Comparison of ENCODE assay signal across 27 mouse cellular contexts in the genomic region with DNA sequence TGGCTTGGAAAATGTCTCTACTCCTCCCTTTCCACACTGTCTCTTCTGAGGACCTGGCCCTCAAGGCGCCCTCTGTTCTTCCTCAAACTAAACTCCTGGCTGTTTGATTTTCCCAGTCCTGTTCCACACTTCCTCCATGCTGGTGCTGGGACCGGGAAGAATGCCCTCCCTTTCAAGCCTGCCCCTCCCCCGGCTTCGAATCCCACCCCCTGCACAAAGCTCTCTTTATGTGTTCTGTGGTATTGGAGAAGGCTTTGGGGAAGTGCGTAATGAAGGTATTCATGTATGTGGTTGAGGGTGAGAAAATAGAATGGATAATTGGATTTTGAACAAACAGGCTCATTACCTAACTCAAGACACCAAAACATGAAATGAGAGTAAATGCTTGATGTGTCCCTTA.
A peak's percentile ranks its signal among the peaks of the same experiment; 100 is the strongest.
DNase-seq lines count a peak whose midpoint lies in the region; ATAC-seq and TF ChIP-seq lines count a peak whose summit lies in the region.
"Had no signal": no experiment of that assay in that cellular context is flagged by ENCODE, and none has a peak within 500 bp of the region (broad histone marks: within the 10 kb centered on the region; RNA-seq: fewer than 3 reads in every experiment).

No protein-coding gene starts in this region.

- TF ChIP-seq CTCF in forebrain, postnatal 0 days (IDR thresholded peaks at IDR 0.05; ENCODE audit: low read depth), result no peak

- H3K4me2 ChIP-seq in forebrain, embryonic 11.5 days (ENCODE audit: low read depth, low read length, severe bottlenecking), result no peak overlapping the region
- H3K4me2 ChIP-seq in forebrain, postnatal 0 days (ENCODE audit: low read depth), result no peak overlapping the region
- H3K4me2 ChIP-seq in midbrain, embryonic 12.5 days (replicated peaks), result no peak overlapping the region
- H3K4me2 ChIP-seq in midbrain, embryonic 14.5 days (ENCODE audit: low read length), result no peak overlapping the region
- H3K4me2 ChIP-seq: embryonic facial prominence, embryonic 12.5 days; hindbrain, embryonic 15.5 days; limb, embryonic 15.5 days; liver, embryonic 13.5 days; neural tube, embryonic 13.5 days had no signal

- peak; percentile 81 for DNase-seq in forebrain, embryonic 11.5 days (ENCODE audit: low spot score)
- DNase-seq in forebrain, postnatal 0 days, result no peak
- DNase-seq in midbrain, embryonic 14.5 days, result no peak
- DNase-seq in embryonic facial prominence, embryonic 10.5 days (ENCODE audit: low spot score), result peak; percentile 33
- no peak for DNase-seq in heart, postnatal 4 days
- DNase-seq: adrenal gland, postnatal 14 days; cerebellum, adult 11-12 months; cerebellum, adult 9-11 months; gastrocnemius, postnatal 14 days; heart, postnatal 14 days; kidney, adult 2 months; kidney, postnatal 36 days; layer of hippocampus, postnatal 36 days; left cerebral cortex, postnatal 4 days; liver, embryonic 13.5 days; lung, adult 18-20 months; lung, postnatal 4 days; right cerebral cortex, postnatal 14 days had no signal

- peaks cover 26% of the 10 kb centered on the region; the same call in 1 of the 2 replicates for H3K27me3 ChIP-seq in forebrain, embryonic 11.5 days (ENCODE audit: control insufficient read depth, insufficient read depth, low read length)
- no peaks in the 10 kb centered on the region for H3K27me3 ChIP-seq in forebrain, postnatal 0 days (ENCODE audit: insufficient read depth, low read length)
- 0 out of 2 replicates have a peak, but pooled peaks cover 3% of the 10 kb centered on the region for H3K27me3 ChIP-seq in midbrain, embryonic 12.5 days
- no peaks in the 10 kb centered on the region for H3K27me3 ChIP-seq in midbrain, embryonic 14.5 days (ENCODE audit: control insufficient read depth, insufficient read depth, low read length)
- H3K27me3 ChIP-seq in embryonic facial prominence, embryonic 10.5 days (replicated peaks; ENCODE audit: low read depth, poor library complexity, severe bottlenecking), result no peaks in the 10 kb centered on the region
- H3K27me3 ChIP-seq: embryonic facial prominence, embryonic 12.5 days; hindbrain, embryonic 15.5 days; limb, embryonic 15.5 days; liver, embryonic 13.5 days; megakaryocyte, embryonic 14.5 days; neural tube, embryonic 13.5 days had no signal

- H3K9me3 ChIP-seq in forebrain, embryonic 11.5 days (ENCODE audit: control insufficient read depth, low read length), result peaks cover 8% of the 10 kb centered on the region
- H3K9me3 ChIP-seq in forebrain, postnatal 0 days (ENCODE audit: low read length), result 0 out of 2 replicates have a peak, but pooled peaks cover 3% of the 10 kb centered on the region
- peaks cover 6% of the 10 kb centered on the region; the same call in 1 of the 2 replicates for H3K9me3 ChIP-seq in midbrain, embryonic 12.5 days
- peaks cover 8% of the 10 kb centered on the region; the same call in 1 of the 2 replicates for H3K9me3 ChIP-seq in midbrain, embryonic 14.5 days (ENCODE audit: control insufficient read depth, low read length)
- 0 out of 2 replicates have a peak, but pooled peaks cover 4% of the 10 kb centered on the region for H3K9me3 ChIP-seq in embryonic facial prominence, embryonic 10.5 days
- H3K9me3 ChIP-seq: embryonic facial prominence, embryonic 12.5 days; hindbrain, embryonic 15.5 days; limb, embryonic 15.5 days had no signal

- WGBS in forebrain, embryonic 11.5 days, result 4% methylated on average over 5 of the region's 5 CpGs
- WGBS in forebrain, postnatal 0 days, result 6% methylated on average over 5 of the region's 5 CpGs
- WGBS in midbrain, embryonic 12.5 days, result 18% methylated on average over 5 of the region's 5 CpGs
- 19% methylated on average over 5 of the region's 5 CpGs for WGBS in midbrain, embryonic 14.5 days
- 25% methylated on average over 5 of the region's 5 CpGs for WGBS in embryonic facial prominence, embryonic 10.5 days

- no peaks in the 10 kb centered on the region for H3K36me3 ChIP-seq in forebrain, embryonic 11.5 days (ENCODE audit: control insufficient read depth, insufficient read depth, low read length)
- no peaks in the 10 kb centered on the region for H3K36me3 ChIP-seq in forebrain, postnatal 0 days (ENCODE audit: insufficient read depth)
- H3K36me3 ChIP-seq in midbrain, embryonic 12.5 days, result no peaks in the 10 kb centered on the region
- H3K36me3 ChIP-seq in midbrain, embryonic 14.5 days (ENCODE audit: control insufficient read depth, insufficient read depth, low read length), result no peaks in the 10 kb centered on the region
- H3K36me3 ChIP-seq in embryonic facial prominence, embryonic 10.5 days (replicated peaks), result no peaks in the 10 kb centered on the region
- H3K36me3 ChIP-seq: embryonic facial prominence, embryonic 12.5 days; hindbrain, embryonic 15.5 days; limb, embryonic 15.5 days; liver, embryonic 13.5 days; neural tube, embryonic 13.5 days had no signal

- H3K4me3 ChIP-seq in forebrain, embryonic 11.5 days (ENCODE audit: low read depth, low read length), result no peak overlapping the region
- no peak overlapping the region for H3K4me3 ChIP-seq in forebrain, postnatal 0 days (ENCODE audit: low read depth, low read length)
- no peak overlapping the region for H3K4me3 ChIP-seq in midbrain, embryonic 12.5 days
- no peak overlapping the region for H3K4me3 ChIP-seq in midbrain, embryonic 14.5 days (replicated peaks; ENCODE audit: low read depth, low read length)
- H3K4me3 ChIP-seq in embryonic facial prominence, embryonic 10.5 days, result no peak overlapping the region
- H3K4me3 ChIP-seq: embryonic facial prominence, embryonic 12.5 days; hindbrain, embryonic 15.5 days; layer of hippocampus, adult 2 months; limb, embryonic 15.5 days; liver, embryonic 13.5 days; megakaryocyte, embryonic 14.5 days; neural tube, embryonic 13.5 days had no signal

- peak; percentile 93 for ATAC-seq in forebrain, embryonic 11.5 days (replicated peaks; ENCODE audit: low FRiP score)
- no peak for ATAC-seq in forebrain, postnatal 0 days
- peak; percentile 54 for ATAC-seq in midbrain, embryonic 12.5 days (ENCODE audit: low FRiP score, low read depth)
- ATAC-seq in midbrain, embryonic 14.5 days (ENCODE audit: low FRiP score, low TSS enrichment), result no peak
- ATAC-seq in frontal cortex, adult (ENCODE audit: low TSS enrichment), result no peak
- ATAC-seq: lung, postnatal 0 days had no signal

- H3K4me1 ChIP-seq in forebrain, embryonic 11.5 days (replicated peaks; ENCODE audit: control insufficient read depth, insufficient read depth, low read length), result no peaks in the 10 kb centered on the region
- H3K4me1 ChIP-seq in forebrain, postnatal 0 days (ENCODE audit: insufficient read depth), result no peaks in the 10 kb centered on the region
- H3K4me1 ChIP-seq in midbrain, embryonic 12.5 days, result peaks cover 12% of the 10 kb centered on the region
- H3K4me1 ChIP-seq in midbrain, embryonic 14.5 days (ENCODE audit: control insufficient read depth, insufficient read depth, low read length), result peaks cover 1% of the 10 kb centered on the region; the same call in 1 of the 2 replicates
- peaks cover 5% of the 10 kb centered on the region for H3K4me1 ChIP-seq in embryonic facial prominence, embryonic 10.5 days
- H3K4me1 ChIP-seq: embryonic facial prominence, embryonic 12.5 days; hindbrain, embryonic 15.5 days; limb, embryonic 15.5 days; liver, embryonic 13.5 days; megakaryocyte, embryonic 14.5 days; neural tube, embryonic 13.5 days had no signal

- H3K9ac ChIP-seq in forebrain, embryonic 11.5 days (ENCODE audit: low read length), result no peak overlapping the region
- no peak overlapping the region for H3K9ac ChIP-seq in forebrain, postnatal 0 days
- H3K9ac ChIP-seq in midbrain, embryonic 12.5 days (replicated peaks), result no peak overlapping the region
- H3K9ac ChIP-seq in midbrain, embryonic 14.5 days (replicated peaks; ENCODE audit: low read length), result no peak overlapping the region
- H3K9ac ChIP-seq: embryonic facial prominence, embryonic 12.5 days; hindbrain, embryonic 15.5 days; limb, embryonic 15.5 days; liver, embryonic 13.5 days; neural tube, embryonic 13.5 days had no signal

- no peak overlapping the region for H3K27ac ChIP-seq in forebrain, embryonic 11.5 days (ENCODE audit: low read depth, low read length)
- no peak overlapping the region for H3K27ac ChIP-seq in forebrain, postnatal 0 days (ENCODE audit: low read depth, low read length)
- no peak overlapping the region for H3K27ac ChIP-seq in midbrain, embryonic 12.5 days (replicated peaks)
- H3K27ac ChIP-seq in midbrain, embryonic 14.5 days (replicated peaks; ENCODE audit: low read depth, low read length), result no peak overlapping the region
- H3K27ac ChIP-seq in embryonic facial prominence, embryonic 10.5 days (replicated peaks), result 0 out of 2 replicates have a peak overlapping the region, but pooled peaks have one; percentile 35
- H3K27ac ChIP-seq: embryonic facial prominence, embryonic 12.5 days; hindbrain, embryonic 15.5 days; layer of hippocampus, adult 2 months; limb, embryonic 15.5 days; liver, embryonic 13.5 days; neural tube, embryonic 13.5 days had no signal

Comparison
In these comparisons a context has a peak if more than half of its experiments do, and no peak if none do; other contexts are left out.
1. ATAC-seq: peak in forebrain, embryonic 11.5 days (single experiment) and midbrain, embryonic 12.5 days (single experiment); none in forebrain, postnatal 0 days (single experiment), midbrain, embryonic 14.5 days (single experiment) and frontal cortex, adult (single experiment).
2. DNase-seq: peak in forebrain, embryonic 11.5 days (single experiment) and embryonic facial prominence, embryonic 10.5 days (single experiment); none in forebrain, postnatal 0 days (single experiment), midbrain, embryonic 14.5 days (single experiment) and heart, postnatal 4 days (single experiment).